In the genomic region with DNA sequence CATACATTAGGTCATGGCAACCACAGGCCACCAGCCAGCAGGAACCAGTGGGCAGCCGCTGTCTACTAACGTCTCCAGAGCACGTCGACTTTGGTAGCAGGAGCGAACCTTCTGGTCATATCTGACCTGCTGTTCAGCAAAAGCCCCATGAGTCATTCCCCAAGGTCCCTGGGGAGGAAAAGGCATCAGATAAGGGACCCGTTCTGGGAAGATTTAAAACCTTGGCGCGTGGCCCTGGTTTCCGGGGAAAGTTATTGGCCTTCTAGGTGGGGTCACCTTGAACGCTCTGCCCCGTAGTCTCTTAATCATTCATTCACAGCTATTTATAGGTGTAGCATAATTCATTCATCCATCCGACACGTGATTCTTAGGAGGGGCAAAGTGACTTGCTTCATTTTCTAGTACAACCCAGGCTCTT, we compare ENCODE assay signal across 10 mouse cellular contexts. TPM values are rescaled to one million over a fixed set of nuclear protein-coding genes. Genes with fewer than 3 reads are reported as not detected.
DNase-seq lines count a peak whose midpoint lies in the region; ATAC-seq and TF ChIP-seq lines count a peak whose summit lies in the region.
"Had no signal": no experiment of that assay in that cellular context is flagged by ENCODE, and none has a peak within 500 bp of the region (broad histone marks: within the 10 kb centered on the region; RNA-seq: fewer than 3 reads in every experiment).

No protein-coding gene starts in this region.

- H3K4me2 ChIP-seq in heart, postnatal 0 days (ENCODE audit: low read depth, low read length) = no peak overlapping the region
- H3K4me2 ChIP-seq: embryonic facial prominence, embryonic 13.5 days; hindbrain, embryonic 13.5 days; liver, embryonic 13.5 days had no signal

- DNase-seq in 3T3-L1 (ENCODE audit: low read depth, low spot score) (peak; percentile 82), NIH3T3 (ENCODE audit: low read depth) (peak; percentile 91)
- peak; percentile 89 for DNase-seq in heart, postnatal 0 days (ENCODE audit: low spot score)
- DNase-seq in kidney, postnatal 4 days = peak; percentile 76 to 87
- no peak for DNase-seq in thymus, adult 2 months
- DNase-seq in right cerebral cortex, adult 2 months (ENCODE audit: low spot score in 2 of 2) = no peak
- DNase-seq in thymus, postnatal 10 days (ENCODE audit: low spot score in 2 of 2) = no peak
- DNase-seq: liver, embryonic 13.5 days had no signal

- TF ChIP-seq EP300 in heart, postnatal 0 days (IDR thresholded peaks at IDR 0.05; ENCODE audit: low read depth) = peak; percentile 69; the same call in 1 of the 2 replicates

- TF ChIP-seq POLR2A in thymus, adult 2 months (IDR thresholded peaks at IDR 0.05; ENCODE audit: control insufficient read depth, extremely low read depth, insufficient read depth, low read length, poor library complexity) = no peak

- H3K27me3 ChIP-seq in heart, postnatal 0 days (ENCODE audit: control insufficient read depth, insufficient read depth, low read length) = no peaks in the 10 kb centered on the region
- no peaks in the 10 kb centered on the region for H3K27me3 ChIP-seq in thymus, adult 2 months (ENCODE audit: control insufficient read depth, insufficient read depth, low read length)
- H3K27me3 ChIP-seq: embryonic facial prominence, embryonic 13.5 days; hindbrain, embryonic 13.5 days; liver, embryonic 13.5 days had no signal

- no peak for TF ChIP-seq CTCF in heart, postnatal 0 days (IDR thresholded peaks at IDR 0.05; ENCODE audit: low read depth)
- TF ChIP-seq CTCF in thymus, adult 2 months (IDR thresholded peaks at IDR 0.05; ENCODE audit: borderline replicate concordance, control insufficient read depth, extremely low read depth, insufficient read depth, low read length, poor library complexity) = no peak

- 11% methylated on average over 13 of the region's 13 CpGs for WGBS in heart, postnatal 0 days
- 85% methylated on average over 13 of the region's 13 CpGs for WGBS in thymus, adult 2 months

- no peaks in the 10 kb centered on the region for H3K9me3 ChIP-seq in heart, postnatal 0 days (replicated peaks; ENCODE audit: control insufficient read depth, low read length)
- H3K9me3 ChIP-seq: embryonic facial prominence, embryonic 13.5 days; hindbrain, embryonic 13.5 days; liver, embryonic 13.5 days had no signal

- H3K27ac ChIP-seq in heart, postnatal 0 days (ENCODE audit: low read depth) = peak overlapping the region; percentile 71
- no peak overlapping the region for H3K27ac ChIP-seq in thymus, adult 2 months (ENCODE audit: control insufficient read depth, insufficient read depth, low read length)
- H3K27ac ChIP-seq: embryonic facial prominence, embryonic 13.5 days; hindbrain, embryonic 13.5 days; liver, embryonic 13.5 days had no signal

- ATAC-seq in heart, postnatal 0 days (ENCODE audit: insufficient read depth, low read depth) = peak; percentile 85

- no peak overlapping the region for H3K4me3 ChIP-seq in heart, postnatal 0 days (ENCODE audit: low read depth, low read length)
- no peak overlapping the region for H3K4me3 ChIP-seq in thymus, adult 2 months (ENCODE audit: control insufficient read depth, insufficient read depth, low read length)
- H3K4me3 ChIP-seq: embryonic facial prominence, embryonic 13.5 days; hindbrain, embryonic 13.5 days; liver, embryonic 13.5 days had no signal

- H3K4me1 ChIP-seq in heart, postnatal 0 days (ENCODE audit: control insufficient read depth, insufficient read depth) = peaks cover 18% of the 10 kb centered on the region
- peaks cover 3% of the 10 kb centered on the region; the same call in 1 of the 2 replicates for H3K4me1 ChIP-seq in thymus, adult 2 months (replicated peaks; ENCODE audit: control insufficient read depth, insufficient read depth, low read length)
- H3K4me1 ChIP-seq: embryonic facial prominence, embryonic 13.5 days had no signal

- H3K36me3 ChIP-seq in heart, postnatal 0 days (replicated peaks; ENCODE audit: control insufficient read depth, insufficient read depth, low read length) = no peaks in the 10 kb centered on the region
- H3K36me3 ChIP-seq in thymus, adult 2 months (ENCODE audit: control insufficient read depth, insufficient read depth, low read length) = no peaks in the 10 kb centered on the region
- H3K36me3 ChIP-seq: embryonic facial prominence, embryonic 13.5 days; hindbrain, embryonic 13.5 days; liver, embryonic 13.5 days had no signal

- H3K9ac ChIP-seq in heart, postnatal 0 days (replicated peaks; ENCODE audit: low read depth, low read length) = no peak overlapping the region
- H3K9ac ChIP-seq: embryonic facial prominence, embryonic 13.5 days; hindbrain, embryonic 13.5 days; liver, embryonic 13.5 days had no signal

RNA-seq across cellular contexts. Expression of a gene that starts 34.7 kb away (rescaled TPM):
- 24.2 and 30.1 TPM in 2 replicates for total RNA-seq in heart, postnatal 0 days (2014; rRNA removed; ENCODE audit: low replicate concordance)
- polyA plus RNA-seq in heart, postnatal 0 days (2015; fragmentation: Nextera tagmentation; extraction: Ambion mirVana) = 6.5 and 7.5 TPM in 2 replicates
- polyA plus RNA-seq in thymus, adult 2 months (2012; rRNA removed) = 10.9 and 14.2 TPM in 2 replicates

RNA-seq across cellular contexts. Expression of a gene that starts 37.8 kb away (rescaled TPM):
- 31.9 and 51.5 TPM in 2 replicates for total RNA-seq in heart, postnatal 0 days (2014; rRNA removed; ENCODE audit: low replicate concordance)
- polyA plus RNA-seq in heart, postnatal 0 days (2015; fragmentation: Nextera tagmentation; extraction: Ambion mirVana) = 9.9 and 10.7 TPM in 2 replicates
- polyA plus RNA-seq in thymus, adult 2 months (2012; rRNA removed) = 75.4 and 90.9 TPM in 2 replicates

Comparison
In these comparisons a context has a peak if more than half of its experiments do, and no peak if none do; other contexts are left out.
1. DNase-seq: peak in 3T3-L1 (single experiment), NIH3T3 (single experiment), heart, postnatal 0 days (single experiment) and kidney, postnatal 4 days (2 of 2); none in thymus, adult 2 months (single experiment), right cerebral cortex, adult 2 months (0 of 2) and thymus, postnatal 10 days (0 of 2).